Mouse (Mus musculus) lung, embryonic 14.5 days (tissue): ENCODE data around the gene Mterf4. TPM values are rescaled to one million over a fixed set of nuclear protein-coding genes. Genes with fewer than 3 reads are reported as not detected.
A peak's percentile ranks its signal among the peaks of the same experiment; 100 is the strongest.

Experiments used
- ATAC-seq: fragments of 200-750 bp; cut with Nextera tagmentation; 2 replicates; pipeline ENCODE4 v1.8.0; 2017; ENCODE audit warnings: mild to moderate bottlenecking, moderate TSS enrichment, moderate library complexity; ENCODE audit not compliant: insufficient read depth
- DNase-seq: peaks from one replicate; pipeline ENCODE4 v3.0.0-alpha.2; 2015
- H3K27ac ChIP-seq: fragments of 300-500 bp; sonication (generic); 2 replicates; pipeline ENCODE4 v1.5.1; 2014; ENCODE audit warnings: low read depth, mild to moderate bottlenecking, moderate library complexity
- H3K27me3 ChIP-seq: fragments of 300-500 bp; sonication (generic); 2 replicates; pipeline ENCODE4 v1.6.1; 2014; ENCODE audit warnings: low read length, control low read depth; ENCODE audit not compliant: insufficient read depth
- H3K36me3 ChIP-seq: fragments of 300-500 bp; sonication (generic); 2 replicates; pipeline ENCODE4 v1.6.1; 2014; ENCODE audit warnings: control low read depth; ENCODE audit not compliant: insufficient read depth
- H3K4me1 ChIP-seq: fragments of 300-500 bp; sonication (generic); 2 replicates; pipeline ENCODE4 v1.6.1; 2014; ENCODE audit warnings: antibody characterized with exemption, control low read depth; ENCODE audit not compliant: insufficient read depth
- H3K4me2 ChIP-seq: fragments of 300-500 bp; sonication (generic); 2 replicates; pipeline ENCODE4 v1.6.1; 2014; ENCODE audit warnings: mild to moderate bottlenecking
- H3K4me3 ChIP-seq: fragments of 300-500 bp; sonication (generic); 2 replicates; pipeline ENCODE4 v1.5.1; 2014; ENCODE audit warnings: low read depth, low read length
- H3K9ac ChIP-seq: fragments of 300-500 bp; sonication (generic); 2 replicates; pipeline ENCODE4 v1.6.1; 2014
- H3K9me3 ChIP-seq: fragments of 300-500 bp; sonication (generic); 2 replicates; pipeline ENCODE4 v1.6.1; 2016; ENCODE audit warnings: low read depth, low read length, control low read depth
- CTCF ChIP-seq: IDR thresholded peaks from 2 replicates; pipeline ENCODE4 v1.5.1; 2016; ENCODE audit warnings: antibody characterized with exemption, low read depth
- WGBS: fragments of 180-500 bp; shearing (Covaris S2); extraction: QIAGEN DNeasy Blood & Tissue Kit; methylation state at CpG from one replicate; pipeline ENCODE4 v1.1.7; 2014; 5-methylcytosine and 5-hydroxymethylcytosine counted together
- polyA plus RNA-seq: library from polyadenylated mRNA; unstranded; fragments of >200 nt; fragmentation: Nextera tagmentation; extraction: Ambion mirVana; gene quantifications from 2 replicates; pipeline ENCODE4 v1.2.1, GENCODE M21; 2014

The Mterf4 gene
- 27.1 and 28.2 TPM in 2 replicates for polyA plus RNA-seq

DNA sequence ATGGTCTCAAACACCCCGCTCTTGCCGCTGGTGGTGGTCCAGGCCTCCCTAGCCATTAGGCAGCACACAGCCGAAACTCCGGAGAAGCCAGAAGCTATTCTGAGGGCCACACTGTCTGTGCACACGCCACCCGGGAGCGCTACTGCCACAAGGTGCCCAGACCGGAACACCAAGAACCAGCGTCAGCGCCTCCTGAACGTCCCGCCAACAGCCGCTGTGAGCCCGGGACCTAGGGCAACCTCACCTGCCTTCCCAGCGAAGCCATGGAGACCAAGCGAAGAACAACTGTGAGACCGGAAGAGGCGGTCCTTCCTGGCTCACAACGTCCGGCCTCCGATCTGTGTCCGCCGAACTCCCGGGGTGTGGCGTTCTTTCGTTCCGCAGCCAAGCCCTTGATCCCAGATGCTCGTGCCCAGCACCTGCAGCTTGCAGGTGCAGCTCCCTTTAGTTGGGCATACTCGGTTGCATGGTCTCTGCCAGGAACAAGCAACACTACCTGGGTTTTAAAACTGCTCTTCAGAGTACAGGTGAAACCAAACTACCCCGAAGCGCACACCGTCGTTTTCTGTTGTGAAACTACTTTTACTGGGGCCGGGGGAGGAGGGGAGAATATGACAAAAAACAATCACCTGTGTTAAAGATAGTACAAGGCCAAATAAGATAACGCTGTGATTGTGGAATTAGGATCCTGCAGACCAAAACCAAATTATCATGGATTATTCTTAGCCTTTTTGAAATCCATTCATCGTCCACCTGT, at the start of gene Mterf4:
TSS of gene Mterf4 (minus strand) at position 335 of the 757 bp plus-strand sequence.
- peak; percentile 92 for ATAC-seq
- WGBS, result 7% methylated on average over 36 of the region's 36 CpGs
- H3K36me3 ChIP-seq, result peaks cover 51% of the 10 kb centered on the region

DNA sequence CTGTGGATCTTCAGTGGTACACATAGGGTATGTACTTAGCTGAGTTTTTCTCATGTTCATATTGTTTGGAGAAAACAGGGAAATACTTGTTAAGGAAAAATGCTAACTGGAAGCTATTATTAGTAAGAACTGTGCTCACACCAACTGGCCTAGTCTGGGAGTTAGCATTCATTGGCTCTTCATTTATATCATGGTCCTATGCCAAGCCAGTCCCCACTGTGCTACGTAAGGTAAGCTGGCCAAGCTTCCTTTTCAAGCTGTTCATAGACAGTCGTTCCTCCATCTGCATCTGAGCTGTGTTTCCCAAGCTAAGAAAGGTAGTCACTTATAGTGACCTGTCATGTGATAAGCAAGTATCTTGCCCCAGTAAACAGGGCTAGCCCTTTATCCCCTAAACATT, 47.0 kb upstream of the Mterf4 start:
- no peak overlapping the region for H3K4me3 ChIP-seq
- WGBS, result 87% methylated on average over 2 of the region's 2 CpGs
- no peak overlapping the region for H3K27ac ChIP-seq
- TF ChIP-seq CTCF, result no peak
- no peak overlapping the region for H3K9ac ChIP-seq
- ATAC-seq, result no peak
- no peaks in the 10 kb centered on the region for H3K9me3 ChIP-seq
- H3K4me2 ChIP-seq, result no peak overlapping the region
- H3K4me1 ChIP-seq, result no peaks in the 10 kb centered on the region
- H3K36me3 ChIP-seq, result peaks cover 90% of the 10 kb centered on the region
- no peaks in the 10 kb centered on the region for H3K27me3 ChIP-seq
- DNase-seq, result no peak

More for the DNA sequence above, at the start of gene Mterf4:
- no peaks in the 10 kb centered on the region for H3K4me1 ChIP-seq
- no peak within 1 kb of the TSS for H3K27ac ChIP-seq
- peak; percentile 91 for DNase-seq
- H3K4me3 ChIP-seq, result peak within 1 kb of the TSS; percentile 85
- TF ChIP-seq CTCF, result no peak
- H3K9me3 ChIP-seq, result no peaks in the 10 kb centered on the region
- H3K27me3 ChIP-seq, result no peaks in the 10 kb centered on the region
- H3K9ac ChIP-seq, result peak within 1 kb of the TSS; percentile 79
- H3K4me2 ChIP-seq, result peak within 1 kb of the TSS; percentile 81

DNA sequence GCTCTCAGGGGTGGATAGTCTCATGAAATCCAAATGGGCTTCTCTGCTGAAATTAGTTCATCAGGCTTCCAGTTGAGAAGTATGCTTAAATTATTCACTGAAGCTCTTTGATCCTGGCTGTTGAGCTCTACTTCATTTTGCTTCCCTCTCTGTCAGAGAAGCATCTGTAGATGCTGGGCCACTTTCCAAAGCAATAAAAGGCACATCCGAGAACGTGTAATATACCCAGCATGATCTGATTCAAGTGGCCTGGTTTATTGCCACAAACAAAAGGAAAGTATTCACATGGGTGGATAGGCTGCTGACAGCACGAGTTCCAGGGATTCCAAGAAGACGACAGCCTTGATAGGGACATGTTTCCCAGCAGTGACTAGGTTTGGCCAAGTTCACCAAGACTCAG, 44.0 kb upstream of the Mterf4 start:
- no peak overlapping the region for H3K9ac ChIP-seq
- no peak overlapping the region for H3K27ac ChIP-seq
- H3K4me3 ChIP-seq, result no peak overlapping the region
- 83% methylated on average over 4 of the region's 4 CpGs for WGBS
- ATAC-seq, result no peak
- no peak overlapping the region for H3K4me2 ChIP-seq
- no peak for TF ChIP-seq CTCF
- no peak for DNase-seq
- peaks cover 77% of the 10 kb centered on the region for H3K36me3 ChIP-seq
- H3K27me3 ChIP-seq, result no peaks in the 10 kb centered on the region
- no peaks in the 10 kb centered on the region for H3K9me3 ChIP-seq
- H3K4me1 ChIP-seq, result no peaks in the 10 kb centered on the region

DNA sequence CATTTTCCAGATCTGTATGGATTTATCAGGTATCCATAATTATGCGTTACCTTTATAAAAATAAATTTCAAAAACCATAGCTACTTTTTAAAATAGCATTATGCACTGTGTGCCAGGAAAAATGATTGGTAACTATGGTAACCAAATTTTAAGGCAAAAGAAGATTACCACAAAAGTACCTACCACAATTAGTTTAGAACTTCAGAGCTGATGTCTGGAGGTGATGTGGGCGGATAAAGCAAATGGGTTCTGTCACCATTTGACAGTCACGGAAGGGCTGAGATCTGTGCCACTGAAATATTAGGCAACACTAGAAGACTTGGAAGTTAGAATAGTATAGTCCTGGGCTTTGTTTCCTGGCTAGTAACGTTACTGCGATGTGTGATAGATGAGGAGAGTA, 41.5 kb upstream of the Mterf4 start:
- Histone ChIP-seq H3K4me3 (no peak overlapping the region), H3K27ac (no peak overlapping the region), H3K4me1 (no peaks in the 10 kb centered on the region), H3K4me2 (no peak overlapping the region), H3K9me3 (no peaks in the 10 kb centered on the region), H3K36me3 (peaks cover 52% of the 10 kb centered on the region), H3K27me3 (no peaks in the 10 kb centered on the region), H3K9ac (no peak overlapping the region)
- DNase-seq (no peak), ATAC-seq (no peak)
- TF ChIP-seq CTCF, result no peak
- WGBS, result 86% methylated on average over 5 of the region's 5 CpGs

DNA sequence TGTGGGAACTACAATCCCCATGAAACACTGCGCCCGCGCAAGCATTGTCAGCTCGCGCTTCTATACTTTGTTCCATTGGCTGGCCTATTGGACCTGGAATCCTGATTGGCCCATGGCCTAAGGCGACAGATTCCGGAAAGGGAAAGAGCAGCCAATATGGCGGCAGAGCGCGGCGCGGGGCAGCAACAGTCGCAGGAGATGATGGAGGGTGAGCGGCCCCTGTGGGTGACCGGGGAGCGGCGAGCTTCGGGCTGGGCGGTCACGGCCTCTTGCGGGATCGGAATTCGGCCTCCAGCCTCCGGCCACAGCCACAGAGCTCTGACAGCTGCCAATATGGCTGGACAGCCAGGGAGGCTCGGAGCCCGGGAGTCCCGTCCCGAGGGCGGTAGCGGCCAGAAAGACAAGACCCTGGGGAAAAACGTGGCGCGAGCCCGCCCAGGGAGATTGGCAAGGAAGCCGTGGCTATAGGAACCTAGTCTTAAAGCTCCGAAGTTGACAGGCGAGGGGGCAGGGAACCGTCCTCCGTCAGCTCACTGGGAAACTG, 37.9 kb upstream of the Mterf4 start:
- H3K27me3 ChIP-seq, result no peaks in the 10 kb centered on the region
- H3K27ac ChIP-seq, result peak overlapping the region; percentile 66; the same call in 1 of the 2 replicates
- H3K4me3 ChIP-seq, result peak overlapping the region; percentile 91
- H3K9ac ChIP-seq, result peak overlapping the region; percentile 76
- H3K9me3 ChIP-seq, result no peaks in the 10 kb centered on the region
- H3K36me3 ChIP-seq, result peaks cover 20% of the 10 kb centered on the region
- peak; percentile 54 for TF ChIP-seq CTCF
- ATAC-seq (peak; percentile 97), DNase-seq (peak; percentile 98)
- no peaks in the 10 kb centered on the region for H3K4me1 ChIP-seq
- peak overlapping the region; percentile 83 for H3K4me2 ChIP-seq
- under 1% methylated on average over 39 of the region's 39 CpGs for WGBS

DNA sequence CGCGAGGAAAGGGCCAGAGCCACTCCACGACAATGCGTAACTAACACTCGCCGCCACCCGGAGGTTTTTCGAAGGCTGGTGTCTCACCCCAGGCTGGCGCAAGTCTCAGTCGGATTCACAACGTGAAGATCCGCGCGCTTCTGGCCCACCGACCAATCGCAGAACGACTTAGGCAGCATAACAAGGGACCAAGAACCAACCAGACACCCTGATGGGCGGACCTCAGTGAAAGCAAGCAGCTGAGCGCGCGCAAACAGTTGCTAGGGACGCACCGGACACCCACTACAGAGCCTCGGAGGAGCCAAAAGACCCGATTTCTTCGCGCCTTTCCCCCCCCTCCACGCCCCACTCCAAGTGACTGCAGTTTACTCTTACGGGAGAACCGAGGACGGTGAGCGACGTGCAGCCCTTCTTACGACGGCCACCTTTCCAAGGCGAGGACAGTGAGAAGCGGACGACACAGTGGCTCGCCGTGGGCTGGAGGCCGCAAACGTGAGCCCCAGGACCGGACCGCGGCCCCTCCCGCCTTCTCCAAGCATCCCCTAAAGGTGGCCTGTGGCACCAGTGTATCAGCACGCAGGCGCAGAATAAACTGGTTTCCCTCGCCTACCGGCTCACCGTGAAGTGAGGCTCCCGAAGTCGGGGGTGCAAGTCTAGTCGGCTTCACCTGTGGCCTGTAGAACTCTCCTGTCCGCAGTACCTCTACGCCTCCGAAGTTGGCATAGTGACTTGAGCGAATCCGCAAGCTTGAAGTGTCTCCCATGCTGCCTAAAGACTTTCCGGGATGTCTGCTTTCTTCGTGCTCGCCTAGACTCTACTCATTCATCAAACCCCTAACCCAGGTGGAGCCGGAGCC, 37.2 kb upstream of the Mterf4 start, which contains the start of the genes Ppp1r7 and Pask:
TSS of gene Ppp1r7 (plus strand) at position 207 of the 856 bp plus-strand sequence.
TSS of gene Pask (minus strand) at position 835 of the 856 bp plus-strand sequence.
- H3K27ac ChIP-seq, result peak within 1 kb of the TSS; percentile 75
- peaks cover 13% of the 10 kb centered on the region for H3K36me3 ChIP-seq
- peak within 1 kb of the TSS; percentile 91 for H3K4me3 ChIP-seq
- H3K4me2 ChIP-seq, result peak within 1 kb of the TSS; percentile 83
- ATAC-seq, result peak; percentile 96
- no peak for TF ChIP-seq CTCF
- no peaks in the 10 kb centered on the region for H3K4me1 ChIP-seq
- no peaks in the 10 kb centered on the region for H3K27me3 ChIP-seq
- peak within 1 kb of the TSS; percentile 76 for H3K9ac ChIP-seq
- H3K9me3 ChIP-seq, result no peaks in the 10 kb centered on the region
- under 1% methylated on average over 63 of the region's 63 CpGs for WGBS
- DNase-seq, result peak; percentile 99
